Mouse (Mus musculus): Measurements from ENCODE around the gene Fam126a.

DNA sequence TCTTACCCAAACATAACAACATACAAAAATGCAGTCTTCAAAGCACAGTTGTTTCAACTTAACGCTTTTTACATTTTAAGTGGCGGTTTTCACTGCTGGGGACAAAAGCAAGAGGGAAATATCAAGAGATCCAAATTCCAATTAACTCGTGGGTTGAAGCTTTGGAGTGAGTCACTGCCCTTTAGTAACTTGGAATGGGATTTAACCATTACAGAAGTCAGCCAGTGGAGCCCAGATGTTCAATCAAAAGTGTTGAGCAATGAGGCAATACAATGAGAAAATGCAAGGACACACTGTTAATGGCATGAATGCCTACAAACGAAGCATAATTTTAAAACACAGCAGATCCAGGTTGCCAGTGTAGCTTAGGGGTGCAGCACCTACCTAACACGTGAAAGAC, 8.8 kb downstream of the Fam126a start:
- no peak for TF ChIP-seq CTCF (IDR thresholded peaks at IDR 0.05)
- no peak for TF ChIP-seq POLR2A (IDR thresholded peaks at IDR 0.05; ENCODE audit: insufficient read depth, low read depth, low read length)
- TF ChIP-seq EP300 (IDR thresholded peaks at IDR 0.05; ENCODE audit: insufficient read depth, low read depth, low read length) = no peak

Measured in heart, adult 2 months (tissue).